Mouse (Mus musculus) left cerebral cortex, postnatal 36 days (tissue): ENCODE measurements around the gene Enah. TPM values are rescaled to one million over a fixed set of nuclear protein-coding genes. Genes with fewer than 3 reads are reported as not detected.

ENCODE experiments used
- DNase-seq, 2 experiments: peaks; one replicate each; pipeline ENCODE4 v3.0.0; 2021 to 2022; ENCODE audit warnings: low spot score in 2 of 2, mixed read lengths in 1 of 2
- intact Hi-C: fragments of 180-260 bp; cut with DNase I; formaldehyde crosslinking; loops from one replicate; pipeline ENCODE4 v1.15.1; 2025
- total RNA-seq, 2 experiments: library from RNA; stranded (reverse); gene quantifications; 2 replicates each; pipeline ENCODE4 v1.2.3; 2021

Gene Enah
- total RNA-seq, 2 experiments from 2014 or later: 128 to 155 TPM

GRCm38 (mm10) chr1:181898961-181899360 lies 120.8 kb downstream of the Enah start:
- DNase-seq: no peak
- intact Hi-C loops: loop anchor here (10.0 kb wide), 1 partner anchor 636 kb away; no protein-coding TSS in a partner anchor

- intact Hi-C loops: loop anchor here (10.0 kb wide), 1 partner anchor 638 kb away; no protein-coding TSS in a partner anchor
- DNase-seq: no peak
Observed at GRCm38 (mm10) chr1:181896991-181897390, 122.8 kb downstream of the Enah start.

GRCm38 (mm10) chr1:181893721-181894120 lies 126.1 kb downstream of the Enah start:
- intact Hi-C loops: loop anchor here (5.0 to 10.0 kb wide), 2 partner anchors 124 to 641 kb away; partner anchors contain the start of gene Enah

GRCm38 (mm10) chr1:181889670-181890069 lies 130.1 kb downstream of the Enah start:
- intact Hi-C loops: loop anchor here (5.0 to 10.0 kb wide), 2 partner anchors 128 to 645 kb away; partner anchors contain the start of gene Enah
- DNase-seq: no peak

More at GRCm38 (mm10) chr1:181893721-181894120, 126.1 kb downstream of the Enah start:
- peak; percentile 61 to 67 for DNase-seq

- peak; percentile 87 to 91 for DNase-seq
- intact Hi-C loops: loop anchor here (1.0 kb wide), 1 partner anchor 226 kb away; no protein-coding TSS in a partner anchor
Observed at GRCm38 (mm10) chr1:181888801-181889200, 131.0 kb downstream of the Enah start.

- peak; percentile 15 for DNase-seq
- intact Hi-C loops: loop anchor here (5.0 kb wide), 1 partner anchor 154 kb away; no protein-coding TSS in a partner anchor
Observed at GRCm38 (mm10) chr1:181881532-181881931, 138.3 kb downstream of the Enah start.

GRCm38 (mm10) chr1:181880752-181881325 lies 139.0 kb downstream of the Enah start:
- intact Hi-C loops: loop anchor here (5.0 kb wide), 1 partner anchor 154 kb away; no protein-coding TSS in a partner anchor

GRCm38 (mm10) chr1:181878436-181878835 lies 141.4 kb downstream of the Enah start:
- intact Hi-C loops: no loop called here
- no peak for DNase-seq

More at GRCm38 (mm10) chr1:181880752-181881325, 139.0 kb downstream of the Enah start:
- DNase-seq: no peak

- DNase-seq: no peak
- intact Hi-C loops: no loop called here
Observed at GRCm38 (mm10) chr1:181877088-181877487, 142.7 kb downstream of the Enah start.

GRCm38 (mm10) chr1:181876656-181877055 lies 143.1 kb downstream of the Enah start:
- intact Hi-C loops: no loop called here

GRCm38 (mm10) chr1:181873086-181873920 lies 146.5 kb downstream of the Enah start:
- no peak for DNase-seq
- intact Hi-C loops: no loop called here

More at GRCm38 (mm10) chr1:181876656-181877055, 143.1 kb downstream of the Enah start:
- no peak for DNase-seq

- intact Hi-C loops: no loop called here
- no peak for DNase-seq
Observed at GRCm38 (mm10) chr1:181872639-181873038, 147.2 kb downstream of the Enah start.

GRCm38 (mm10) chr1:181866429-181867280 lies 153.1 kb downstream of the Enah start:
- no peak for DNase-seq
- intact Hi-C loops: no loop called here

GRCm38 (mm10) chr1:181865863-181866216 lies 153.9 kb downstream of the Enah start:
- DNase-seq: no peak
- intact Hi-C loops: no loop called here

- DNase-seq: no peak
- intact Hi-C loops: no loop called here
Observed at GRCm38 (mm10) chr1:181864971-181865862, 154.6 kb downstream of the Enah start.

- DNase-seq: no peak
- intact Hi-C loops: no loop called here
Observed at GRCm38 (mm10) chr1:181863431-181863830, 156.4 kb downstream of the Enah start.

- DNase-seq: no peak
- intact Hi-C loops: no loop called here
Observed at GRCm38 (mm10) chr1:181862676-181863374, 157.0 kb downstream of the Enah start.
